Mouse (Mus musculus) stomach, embryonic 14.5 days (tissue): ENCODE data around the gene Stx2. TPM values are rescaled to one million over a fixed set of nuclear protein-coding genes. Genes with fewer than 3 reads are reported as not detected.
A peak's percentile ranks its signal among the peaks of the same experiment; 100 is the strongest.

ENCODE experiments used
- ATAC-seq: fragments of 200-750 bp; cut with Nextera tagmentation; 2 replicates; pipeline ENCODE4 v1.8.0; 2017; ENCODE audit warnings: low read depth, moderate TSS enrichment; ENCODE audit not compliant: insufficient number of reproducible peaks, insufficient read depth, low FRiP score
- H3K27ac ChIP-seq: fragments of 300-500 bp; sonication (generic); 2 replicates; pipeline ENCODE4 v1.5.1; 2014; ENCODE audit warnings: mild to moderate bottlenecking, low read length, moderate library complexity, mixed read lengths
- H3K27me3 ChIP-seq: fragments of 300-500 bp; sonication (generic); 2 replicates; pipeline ENCODE4 v1.6.1; 2014; ENCODE audit warnings: low read length, control low read depth, mixed read lengths; ENCODE audit not compliant: control insufficient read depth, insufficient read depth
- H3K36me3 ChIP-seq: fragments of 300-500 bp; sonication (generic); 2 replicates; pipeline ENCODE4 v1.6.1; 2014; ENCODE audit warnings: mild to moderate bottlenecking, control low read depth, low read length, moderate library complexity, mixed read lengths; ENCODE audit not compliant: control insufficient read depth, insufficient read depth
- H3K4me1 ChIP-seq: fragments of 300-500 bp; sonication (generic); 2 replicates; pipeline ENCODE4 v1.6.1; 2014; ENCODE audit warnings: low read length, control low read depth, mixed read lengths; ENCODE audit not compliant: control insufficient read depth, insufficient read depth
- H3K4me2 ChIP-seq: fragments of 300-500 bp; sonication (generic); replicated peaks from 2 replicates; pipeline ENCODE4 v1.6.1; 2014; ENCODE audit warnings: low read depth, low read length, control low read depth
- H3K4me3 ChIP-seq: fragments of 300-500 bp; sonication (generic); 2 replicates; pipeline ENCODE4 v1.5.1; 2014; ENCODE audit warnings: low read depth, low read length, control low read depth
- H3K9ac ChIP-seq: fragments of 300-500 bp; sonication (generic); replicated peaks from 2 replicates; pipeline ENCODE4 v1.6.1; 2014; ENCODE audit warnings: low read depth, mild to moderate bottlenecking, control low read depth, low read length, moderate library complexity, mixed read lengths
- H3K9me3 ChIP-seq: fragments of 300-500 bp; sonication (generic); 2 replicates; pipeline ENCODE4 v1.6.1; 2016; ENCODE audit warnings: low read depth, low read length, control low read depth; ENCODE audit not compliant: control insufficient read depth
- WGBS: fragments of 180-500 bp; shearing (Covaris S2); extraction: QIAGEN DNeasy Blood & Tissue Kit; methylation state at CpG from one replicate; pipeline ENCODE4 v1.1.7; 2014; 5-methylcytosine and 5-hydroxymethylcytosine counted together
- polyA plus RNA-seq: library from polyadenylated mRNA; unstranded; fragments of >200 nt; fragmentation: Nextera tagmentation; extraction: Ambion mirVana; gene quantifications from 2 replicates; pipeline ENCODE4 v1.2.1, GENCODE M21; 2014

Stx2 gene
- polyA plus RNA-seq, 1 experiment from 2014 or later, result 29.6 TPM

DNA sequence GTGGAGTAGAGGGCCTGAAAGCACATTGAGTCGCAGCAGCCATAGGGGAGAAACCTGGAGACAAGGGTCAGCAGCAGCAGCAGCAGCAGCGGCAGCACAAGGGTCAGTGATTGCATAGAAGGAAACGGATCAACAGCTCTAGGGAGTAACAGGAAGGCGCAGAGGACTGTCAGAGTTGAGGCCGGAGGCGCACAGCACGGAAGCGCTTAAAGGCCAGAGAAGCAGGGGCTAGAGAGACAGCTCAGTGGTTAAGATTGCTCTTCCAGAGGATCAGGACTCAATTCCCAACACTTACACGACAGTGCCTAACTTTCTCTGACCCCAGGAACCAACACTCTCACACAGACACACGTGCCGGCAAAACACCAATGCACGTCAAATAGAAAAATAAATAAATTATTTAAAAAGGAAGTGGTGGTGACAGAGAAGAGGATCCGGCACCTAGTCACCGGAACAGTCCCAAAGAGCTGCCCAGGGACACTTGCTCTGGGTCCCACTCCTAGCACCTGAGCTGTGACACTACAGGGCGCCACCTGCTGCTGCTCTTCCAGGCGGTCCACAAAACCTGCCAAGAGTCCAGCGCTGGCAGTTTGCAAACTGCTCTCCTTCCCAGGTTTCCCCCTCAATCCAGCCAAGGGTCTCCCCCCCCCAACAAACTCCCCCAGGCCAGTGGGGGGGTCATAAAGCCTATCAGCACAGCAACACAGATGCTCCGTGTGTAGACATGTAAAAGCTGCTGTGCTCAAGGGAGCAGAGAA is 2.2 kb downstream of the Stx2 start:
- Histone ChIP-seq H3K4me1 (peaks cover 14% of the 10 kb centered on the region; the same call in 1 of the 2 replicates), H3K9me3 (no peaks in the 10 kb centered on the region), H3K9ac (no peak overlapping the region), H3K27ac (no peak overlapping the region), H3K4me3 (no peak overlapping the region), H3K27me3 (no peaks in the 10 kb centered on the region), H3K4me2 (peak overlapping the region; percentile 16; the same call in 1 of the 2 replicates), H3K36me3 (no peaks in the 10 kb centered on the region)
- 74% methylated on average over 18 of the region's 18 CpGs for WGBS
- no peak for ATAC-seq

DNA sequence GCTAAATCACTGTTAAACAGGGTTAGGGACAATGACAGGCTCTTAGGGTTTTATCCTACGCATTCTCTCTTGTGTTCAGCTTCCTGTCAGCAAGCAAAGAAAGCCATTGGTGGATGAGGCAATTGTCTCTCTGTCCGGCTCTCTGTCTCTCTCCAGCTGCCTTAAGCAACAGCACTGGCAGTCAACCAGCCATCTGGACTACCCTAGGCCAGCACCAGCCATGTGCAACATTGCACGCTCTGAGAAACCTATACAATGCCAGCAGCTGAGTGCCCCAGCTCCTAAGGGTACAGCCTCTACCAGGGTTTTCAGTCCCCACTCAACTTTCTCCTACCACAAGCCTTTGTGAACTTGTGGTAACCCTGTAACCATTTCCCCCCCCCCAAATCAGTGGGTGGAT is 3.0 kb downstream of the Stx2 start:
- Histone ChIP-seq H3K4me1 (peaks cover 14% of the 10 kb centered on the region; the same call in 1 of the 2 replicates), H3K4me3 (no peak overlapping the region), H3K9me3 (no peaks in the 10 kb centered on the region), H3K4me2 (no peak overlapping the region), H3K36me3 (no peaks in the 10 kb centered on the region), H3K27ac (no peak overlapping the region), H3K9ac (no peak overlapping the region), H3K27me3 (no peaks in the 10 kb centered on the region)
- WGBS, result 76% methylated on average over 3 of the region's 3 CpGs
- ATAC-seq, result no peak

- no peak overlapping the region; the same call in 1 of the 2 replicates for H3K9ac ChIP-seq
Observed at GRCm38 (mm10) chr5:129002571-129003011, 5.8 kb downstream of the Stx2 start.

GRCm38 (mm10) chr5:129000706-129001468 is 7.5 kb downstream of the Stx2 start:
- ATAC-seq, result peak; percentile 47; the same call in 1 of the 2 replicates

More at GRCm38 (mm10) chr5:129002571-129003011, 5.8 kb downstream of the Stx2 start:
- H3K9me3 ChIP-seq, result no peaks in the 10 kb centered on the region
- no peak for ATAC-seq
- H3K4me3 ChIP-seq, result no peak overlapping the region
- peaks cover 10% of the 10 kb centered on the region; the same call in 1 of the 2 replicates for H3K4me1 ChIP-seq
- no peak overlapping the region for H3K4me2 ChIP-seq
- WGBS, result 38% methylated on average over 14 of the region's 14 CpGs
- H3K36me3 ChIP-seq, result peaks cover 3% of the 10 kb centered on the region; the same call in 1 of the 2 replicates
- H3K27ac ChIP-seq, result peak overlapping the region; percentile 10; the same call in 1 of the 2 replicates
- no peaks in the 10 kb centered on the region for H3K27me3 ChIP-seq

GRCm38 (mm10) chr5:128987141-128987954 is 21.0 kb downstream of the Stx2 start:
- H3K36me3 ChIP-seq, result peaks cover 9% of the 10 kb centered on the region
- no peaks in the 10 kb centered on the region for H3K4me1 ChIP-seq
- 79% methylated on average over 19 of the region's 19 CpGs for WGBS
- no peak overlapping the region for H3K9ac ChIP-seq
- no peak overlapping the region for H3K4me3 ChIP-seq
- no peak for ATAC-seq
- no peak overlapping the region for H3K27ac ChIP-seq
- H3K9me3 ChIP-seq, result no peaks in the 10 kb centered on the region
- H3K4me2 ChIP-seq, result no peak overlapping the region
- H3K27me3 ChIP-seq, result no peaks in the 10 kb centered on the region

More at GRCm38 (mm10) chr5:129000706-129001468, 7.5 kb downstream of the Stx2 start:
- Histone ChIP-seq H3K9me3 (no peaks in the 10 kb centered on the region), H3K4me3 (no peak overlapping the region), H3K27ac (no peak overlapping the region), H3K27me3 (no peaks in the 10 kb centered on the region), H3K4me2 (no peak overlapping the region), H3K4me1 (peaks cover 7% of the 10 kb centered on the region; the same call in 1 of the 2 replicates), H3K36me3 (peaks cover 7% of the 10 kb centered on the region; the same call in 1 of the 2 replicates), H3K9ac (no peak overlapping the region)
- WGBS, result 51% methylated on average over 8 of the region's 8 CpGs

- WGBS, result 95% methylated on average over 13 of the region's 13 CpGs
- ATAC-seq, result no peak
Observed at GRCm38 (mm10) chr5:128985946-128986345, 22.4 kb downstream of the Stx2 start.

GRCm38 (mm10) chr5:128984536-128984935 is 23.8 kb downstream of the Stx2 start:
- no peak for ATAC-seq
- Histone ChIP-seq H3K36me3 (no peaks in the 10 kb centered on the region; the same call in 1 of the 2 replicates), H3K4me1 (no peaks in the 10 kb centered on the region), H3K4me3 (no peak overlapping the region), H3K9me3 (no peaks in the 10 kb centered on the region), H3K27ac (no peak overlapping the region), H3K9ac (no peak overlapping the region), H3K27me3 (no peaks in the 10 kb centered on the region), H3K4me2 (no peak overlapping the region)
- 95% methylated on average over 6 of the region's 6 CpGs for WGBS

More at GRCm38 (mm10) chr5:128985946-128986345, 22.4 kb downstream of the Stx2 start:
- Histone ChIP-seq H3K27me3 (no peaks in the 10 kb centered on the region), H3K4me3 (no peak overlapping the region), H3K4me2 (no peak overlapping the region), H3K36me3 (peaks cover 4% of the 10 kb centered on the region), H3K9me3 (no peaks in the 10 kb centered on the region), H3K4me1 (no peaks in the 10 kb centered on the region), H3K9ac (no peak overlapping the region), H3K27ac (no peak overlapping the region)

DNA sequence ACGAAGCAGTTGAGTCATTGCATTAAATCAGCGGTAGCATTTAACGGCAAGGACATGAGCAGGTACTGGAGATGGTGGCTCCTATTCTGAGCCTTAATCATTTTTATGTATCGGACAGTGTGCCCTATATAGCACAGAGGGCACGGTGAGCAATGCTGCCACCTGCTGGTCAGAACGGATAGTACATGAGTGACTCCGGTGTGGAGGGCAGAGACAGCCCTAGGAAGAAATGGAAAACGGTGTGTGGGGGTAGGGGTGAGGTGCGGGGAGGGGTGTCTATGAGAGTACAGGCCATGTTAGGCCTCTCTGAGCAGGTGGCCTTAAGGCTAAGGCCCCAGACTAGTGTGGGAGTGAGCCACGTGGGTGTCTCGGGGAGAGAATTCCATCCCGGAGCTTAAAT is 26.8 kb downstream of the Stx2 start:
- Histone ChIP-seq H3K27ac (no peak overlapping the region), H3K4me1 (no peaks in the 10 kb centered on the region), H3K36me3 (no peaks in the 10 kb centered on the region; the same call in 1 of the 2 replicates), H3K27me3 (no peaks in the 10 kb centered on the region), H3K4me2 (no peak overlapping the region), H3K9ac (no peak overlapping the region), H3K4me3 (no peak overlapping the region), H3K9me3 (no peaks in the 10 kb centered on the region; the same call in 1 of the 2 replicates)
- ATAC-seq, result peak; percentile 67; the same call in 1 of the 2 replicates
- WGBS, result 20% methylated on average over 12 of the region's 12 CpGs
